Mouse (Mus musculus): ENCODE measurements around the gene Adgrl3.

GRCm38 (mm10) chr5:81674975-81675371 is 655.0 kb downstream of the Adgrl3 start:
- TF ChIP-seq CTCF (IDR thresholded peaks at IDR 0.05; ENCODE audit: low read depth, low read length) (no peak), EP300 (IDR thresholded peaks at IDR 0.05; ENCODE audit: insufficient read depth, low read depth, low read length) (no peak), POLR2A (IDR thresholded peaks at IDR 0.05; ENCODE audit: insufficient read depth, low read length) (no peak)
